ENCODE assay signal across 8 mouse cellular contexts in the genomic region with DNA sequence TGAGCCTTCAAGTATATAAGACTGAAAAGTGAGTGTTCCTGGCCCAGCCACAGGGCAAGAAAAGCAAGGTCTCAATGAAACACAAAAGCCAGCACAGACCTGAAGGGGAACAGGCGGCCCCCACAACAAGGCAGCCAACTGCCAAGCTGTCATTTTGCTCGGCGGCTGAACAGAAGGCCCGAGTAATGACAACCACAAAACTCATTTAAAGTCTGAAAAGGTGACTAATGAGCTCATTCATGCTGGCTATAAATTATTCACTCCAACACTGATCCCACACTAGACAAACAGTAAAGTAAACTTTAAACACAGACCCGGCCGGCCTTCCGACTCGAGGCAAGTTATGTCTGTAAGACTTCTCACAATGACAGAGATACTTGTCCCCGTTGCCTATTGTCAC.
DNase-seq lines count a peak whose midpoint lies in the region; ATAC-seq and TF ChIP-seq lines count a peak whose summit lies in the region.

No protein-coding gene starts in this region.

- H3K4me3 ChIP-seq in heart, embryonic 14.5 days (ENCODE audit: control insufficient read depth in 1 of 2, insufficient read depth in 1 of 2, low read depth in 1 of 2, low read length in 2 of 2), result no peak overlapping the region
- H3K4me3 ChIP-seq in forebrain, postnatal 0 days (ENCODE audit: low read depth, low read length), result no peak overlapping the region

- H3K27ac ChIP-seq in heart, embryonic 14.5 days (replicated peaks in 1 of 2; ENCODE audit: control insufficient read depth in 1 of 2, insufficient read depth in 1 of 2, low read depth in 2 of 2, low read length in 2 of 2), result peak overlapping the region; percentile 17 to 33; a peak in 1 of 4 replicates
- no peak overlapping the region for H3K27ac ChIP-seq in forebrain, postnatal 0 days (ENCODE audit: low read depth, low read length)

- 61% methylated on average over 9 of the region's 9 CpGs for WGBS in heart, embryonic 14.5 days
- 16% methylated on average over 9 of the region's 9 CpGs for WGBS in forebrain, postnatal 0 days

- H3K9me3 ChIP-seq in heart, embryonic 14.5 days (ENCODE audit: control insufficient read depth, low read length), result no peaks in the 10 kb centered on the region
- H3K9me3 ChIP-seq in forebrain, postnatal 0 days (ENCODE audit: low read length), result no peaks in the 10 kb centered on the region

- DNase-seq in heart, postnatal 25 days (ENCODE audit: low spot score), result no peak
- DNase-seq in brain, embryonic 18.5 days (ENCODE audit: low read depth, low spot score), result peak; percentile 59
- DNase-seq in forebrain, postnatal 0 days, result peak; percentile 75
- DNase-seq in layer of hippocampus, adult 18-20 months (ENCODE audit: low spot score in 2 of 2), result peak; percentile 59 to 79
- DNase-seq in right cerebral cortex, adult 18-20 months, result no peak
- DNase-seq in frontal cortex, postnatal 36 days (ENCODE audit: low spot score in 2 of 2), result no peak

- H3K4me1 ChIP-seq in heart, embryonic 14.5 days (ENCODE audit: control insufficient read depth in 2 of 2, insufficient read depth in 2 of 2, low read length in 2 of 2), result peaks cover 2 to 6% of the 10 kb centered on the region in 2 experiments; a peak in 2 of 4 replicates
- 0 out of 2 replicates have a peak, but pooled peaks cover 3% of the 10 kb centered on the region for H3K4me1 ChIP-seq in forebrain, postnatal 0 days (ENCODE audit: insufficient read depth)

- intact Hi-C loops in heart, postnatal 25 days (cut with DNase I), result no loop called here

- no peak for TF ChIP-seq CTCF in forebrain, postnatal 0 days (IDR thresholded peaks at IDR 0.05; ENCODE audit: low read depth)

- no peaks in the 10 kb centered on the region for H3K36me3 ChIP-seq in heart, embryonic 14.5 days (ENCODE audit: control insufficient read depth, insufficient read depth, low read length)
- no peaks in the 10 kb centered on the region for H3K36me3 ChIP-seq in forebrain, postnatal 0 days (ENCODE audit: insufficient read depth)

- H3K9ac ChIP-seq in heart, embryonic 14.5 days (ENCODE audit: low read length), result no peak overlapping the region
- no peak overlapping the region for H3K9ac ChIP-seq in forebrain, postnatal 0 days

- no peak for ATAC-seq in heart, embryonic 14.5 days (ENCODE audit: insufficient number of reproducible peaks, insufficient read depth, low FRiP score, low read depth)
- ATAC-seq in forebrain, postnatal 0 days, result peak; percentile 91
- ATAC-seq in megakaryocyte progenitor cell, adult 5-6 weeks (replicated peaks; ENCODE audit: poor library complexity), result peak; percentile 38

- no peaks in the 10 kb centered on the region for H3K27me3 ChIP-seq in heart, embryonic 14.5 days (ENCODE audit: control insufficient read depth, insufficient read depth, low read length)
- H3K27me3 ChIP-seq in forebrain, postnatal 0 days (ENCODE audit: insufficient read depth, low read length), result no peaks in the 10 kb centered on the region

- peak overlapping the region; percentile 57; the same call in 1 of the 2 replicates for H3K4me2 ChIP-seq in heart, embryonic 14.5 days (ENCODE audit: low read length)
- no peak overlapping the region for H3K4me2 ChIP-seq in forebrain, postnatal 0 days (ENCODE audit: low read depth)

Comparison
In these comparisons a context has a peak if more than half of its experiments do, and no peak if none do; other contexts are left out.
1. DNase-seq: peak in brain, embryonic 18.5 days (single experiment), forebrain, postnatal 0 days (single experiment) and layer of hippocampus, adult 18-20 months (2 of 2); none in heart, postnatal 25 days (single experiment), right cerebral cortex, adult 18-20 months (single experiment) and frontal cortex, postnatal 36 days (0 of 2).